Mouse (Mus musculus): ENCODE results near the gene Ceacam2. TPM values are rescaled to one million over a fixed set of nuclear protein-coding genes. Genes with fewer than 3 reads are reported as not detected.
"Not testable (repeated sequence)": the region's sequence is repeated elsewhere in the genome, so short reads cannot be mapped to it uniquely, and the experiment has no call there.

Gene Ceacam2
- total RNA-seq (2021) = under 1 TPM in 1 of 2 experiments, not detected in 1; 0.34 TPM

- intact Hi-C loops (cut with DNase I) = loop anchor here (5.0 kb wide), 1 partner anchor 62 kb away; the partner anchor contains the start of gene Ceacam1
These were observed at the start of gene Ceacam2 for GRCm38 (mm10) chr7:25539376-25539907. Gene Ceacam2, minus strand, starts transcription at chr7:25539857.

DNA sequence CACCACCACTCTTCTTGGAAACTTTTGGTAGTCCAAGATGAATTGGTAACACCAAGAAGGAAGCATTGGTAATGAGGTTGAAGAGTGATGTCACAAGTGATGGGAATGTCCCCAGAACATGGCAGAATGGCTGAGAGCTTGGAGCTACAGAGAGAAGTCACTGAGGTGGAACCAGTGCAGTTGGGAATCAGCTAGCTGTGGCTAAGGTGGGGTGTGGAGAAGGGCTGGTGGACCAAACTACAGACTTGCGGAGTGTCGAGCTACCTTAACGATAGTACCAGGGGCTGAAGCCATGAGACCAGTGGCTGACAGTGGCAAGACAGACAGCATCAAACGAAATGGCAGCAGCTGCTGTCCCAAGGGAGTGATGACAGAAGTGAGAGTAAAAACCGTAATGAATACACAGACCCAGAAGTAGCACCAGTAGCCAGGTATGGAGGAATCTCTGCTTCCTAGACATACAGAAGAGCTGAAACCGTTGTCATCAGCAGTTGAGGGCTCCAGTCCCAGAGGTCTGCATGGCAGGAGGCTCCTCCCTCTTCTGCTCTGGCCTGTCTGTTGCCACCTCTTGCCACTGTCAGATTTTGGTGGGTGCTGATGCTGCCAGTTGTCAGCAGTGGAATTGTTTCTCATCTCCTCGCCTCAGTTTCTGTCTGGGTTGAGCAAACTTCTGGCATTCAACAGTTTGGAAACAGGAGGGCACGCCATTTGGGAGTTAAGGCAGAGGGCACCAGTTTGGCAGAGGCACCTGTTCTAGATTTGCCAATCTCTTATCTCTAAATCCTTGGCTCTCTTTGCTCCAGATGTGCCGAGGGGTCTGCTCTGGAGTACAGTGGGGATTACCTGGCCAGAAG, 45.9 kb upstream of the Ceacam2 start:
- intact Hi-C loops (cut with DNase I) = no loop called here
- no peak for DNase-seq (ENCODE audit: extremely low spot score in 1 of 2, low spot score in 2 of 2)

More at GRCm38 (mm10) chr7:25539376-25539907, at the start of gene Ceacam2:
- not testable (repeated sequence) for DNase-seq (ENCODE audit: extremely low spot score in 1 of 2, low spot score in 2 of 2)

GRCm38 (mm10) chr7:25584651-25585050, 45.0 kb upstream of the Ceacam2 start:
- intact Hi-C loops (cut with DNase I) = no loop called here
- no peak for DNase-seq (ENCODE audit: extremely low spot score in 1 of 2, low spot score in 2 of 2)

DNA sequence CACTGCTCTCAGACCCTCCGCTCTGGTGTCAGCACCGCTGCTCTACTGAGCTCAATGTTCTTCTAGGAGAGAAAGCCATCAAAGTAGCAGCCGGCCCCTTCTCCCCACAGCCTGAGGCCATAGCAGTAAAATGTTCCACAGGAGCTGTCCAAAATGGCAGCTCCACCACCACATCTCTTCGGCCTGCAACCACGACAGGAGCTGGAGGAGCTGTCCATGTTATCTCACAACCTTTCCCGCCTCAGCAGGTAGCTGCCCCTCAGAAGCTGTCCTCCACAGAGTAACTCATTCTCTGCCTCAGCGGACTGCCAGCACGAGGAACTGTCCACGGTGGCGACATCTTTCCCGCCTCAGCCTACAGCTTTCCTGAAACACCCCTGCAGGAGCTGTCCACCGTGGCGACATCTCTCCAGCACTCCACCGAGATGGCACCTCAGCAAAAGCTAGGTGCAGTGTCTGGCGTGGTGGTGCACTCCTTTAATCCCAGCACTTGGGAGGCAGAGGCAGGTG, 42.7 kb upstream of the Ceacam2 start:
- intact Hi-C loops (cut with DNase I) = no loop called here
- no peak for DNase-seq (ENCODE audit: extremely low spot score in 1 of 2, low spot score in 2 of 2)

DNA sequence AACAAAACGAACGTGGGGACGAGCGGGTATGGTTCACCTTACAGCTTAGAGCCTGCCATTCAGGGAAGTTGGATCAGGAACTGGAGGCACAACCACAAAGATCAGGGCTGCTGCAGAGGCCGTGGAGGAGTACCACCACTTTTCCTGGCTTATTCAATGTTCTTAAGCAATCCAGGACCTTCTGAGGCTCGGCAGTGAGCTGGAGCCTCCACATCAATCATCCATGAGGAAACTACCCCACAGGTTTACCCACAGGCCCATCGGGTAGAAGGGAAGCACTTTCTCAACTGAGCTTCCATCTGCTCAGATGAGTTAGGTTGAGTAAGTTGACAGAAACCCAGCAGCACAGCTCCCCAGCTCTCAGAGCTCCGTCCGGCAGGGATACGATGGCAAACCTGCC, 39.8 kb upstream of the Ceacam2 start:
- intact Hi-C loops (cut with DNase I) = loop anchor here (10.0 kb wide), 1 partner anchor 745 kb away; no protein-coding TSS in a partner anchor

DNA sequence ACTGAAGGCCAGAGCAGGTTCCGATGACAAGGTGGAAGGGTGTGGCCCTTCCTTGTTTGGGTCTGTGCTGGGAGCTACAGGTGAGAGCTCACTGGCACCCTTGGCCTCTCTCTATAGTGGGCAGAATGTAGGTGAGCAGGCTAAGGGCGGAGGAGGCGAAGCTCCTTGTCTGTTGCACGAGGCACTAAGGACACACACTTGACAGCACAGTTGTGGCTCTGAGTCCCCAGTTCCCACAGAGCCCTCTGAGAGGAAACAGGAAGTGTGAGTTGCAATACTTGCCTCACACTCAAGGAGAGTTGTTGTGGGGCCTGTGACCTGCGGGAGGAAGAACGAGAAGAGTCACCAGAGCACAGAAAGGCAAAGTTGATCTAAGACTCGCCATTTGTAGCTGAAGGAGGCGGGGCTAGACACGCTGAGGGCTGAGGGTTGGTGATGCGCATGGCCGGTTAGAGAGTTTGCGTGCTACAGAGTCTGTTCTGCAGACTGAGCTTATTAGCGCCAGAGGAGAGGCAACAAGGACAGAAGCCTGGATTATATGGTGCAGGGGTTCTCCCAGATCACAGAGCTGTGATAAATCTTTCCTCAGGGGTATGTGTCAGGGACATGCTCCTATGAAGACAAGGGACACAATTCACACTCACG, 37.3 kb upstream of the Ceacam2 start:
- DNase-seq (ENCODE audit: extremely low spot score in 1 of 2, low spot score in 2 of 2) = not testable (repeated sequence)
- intact Hi-C loops (cut with DNase I) = loop anchor here (10.0 kb wide), 1 partner anchor 742 kb away; no protein-coding TSS in a partner anchor

More for the DNA sequence above, 39.8 kb upstream of the Ceacam2 start:
- no peak for DNase-seq (ENCODE audit: extremely low spot score in 1 of 2, low spot score in 2 of 2)

- DNase-seq (ENCODE audit: extremely low spot score in 1 of 2, low spot score in 2 of 2) = not testable (repeated sequence)
- intact Hi-C loops (cut with DNase I) = loop anchor here (10.0 kb wide), 1 partner anchor 742 kb away; no protein-coding TSS in a partner anchor
These were observed 36.7 kb upstream of the Ceacam2 start for GRCm38 (mm10) chr7:25576308-25576707.

- DNase-seq (ENCODE audit: extremely low spot score in 1 of 2, low spot score in 2 of 2) = no peak
- intact Hi-C loops (cut with DNase I) = loop anchor here (10.0 kb wide), 1 partner anchor 741 kb away; no protein-coding TSS in a partner anchor
These were observed 36.2 kb upstream of the Ceacam2 start for GRCm38 (mm10) chr7:25575870-25576269.

GRCm38 (mm10) chr7:25575105-25575504, 35.4 kb upstream of the Ceacam2 start:
- no peak for DNase-seq (ENCODE audit: extremely low spot score in 1 of 2, low spot score in 2 of 2)
- intact Hi-C loops (cut with DNase I) = loop anchor here (10.0 kb wide), 1 partner anchor 740 kb away; no protein-coding TSS in a partner anchor

- intact Hi-C loops (cut with DNase I) = loop anchor here (10.0 kb wide), 1 partner anchor 739 kb away; no protein-coding TSS in a partner anchor
- not testable (repeated sequence) for DNase-seq (ENCODE audit: extremely low spot score in 1 of 2, low spot score in 2 of 2)
These were observed 34.1 kb upstream of the Ceacam2 start for GRCm38 (mm10) chr7:25573806-25574205.

- no peak for DNase-seq (ENCODE audit: extremely low spot score in 1 of 2, low spot score in 2 of 2)
- intact Hi-C loops (cut with DNase I) = no loop called here
These were observed 29.1 kb upstream of the Ceacam2 start for GRCm38 (mm10) chr7:25568721-25569120.

- intact Hi-C loops (cut with DNase I); DNase-seq (ENCODE audit: extremely low spot score in 1 of 2, low spot score in 2 of 2): not testable (repeated sequence)
These were observed 1.8 kb upstream of the Ceacam2 start for GRCm38 (mm10) chr7:25541464-25541863.

GRCm38 (mm10) chr7:25539954-25540353, 297 bp upstream of the Ceacam2 start:
- DNase-seq (ENCODE audit: extremely low spot score in 1 of 2, low spot score in 2 of 2) = not testable (repeated sequence)
- intact Hi-C loops (cut with DNase I) = loop anchor here (5.0 kb wide), 1 partner anchor 63 kb away; the partner anchor contains the start of gene Ceacam1

DNA sequence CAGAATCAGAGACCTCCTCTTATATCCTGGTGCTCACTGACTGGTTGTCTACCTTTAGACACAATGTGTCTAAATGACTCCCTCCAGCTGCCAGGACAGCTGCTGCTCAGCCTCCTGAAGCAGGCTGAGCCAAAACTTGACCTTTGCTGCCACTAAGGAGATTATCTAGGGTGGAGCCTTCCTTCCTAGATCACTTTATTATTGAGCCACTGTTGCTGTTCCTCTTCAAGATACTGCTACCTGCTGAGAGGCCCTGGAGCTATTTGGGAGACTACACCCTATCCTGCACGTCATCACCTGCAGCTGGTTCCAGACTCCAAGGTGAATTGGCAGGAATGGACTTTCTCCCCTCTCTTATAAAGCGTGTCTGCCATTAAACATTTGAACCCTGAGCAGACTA, 8.8 kb downstream of the Ceacam2 start:
- intact Hi-C loops (cut with DNase I) = no loop called here
- DNase-seq (ENCODE audit: extremely low spot score in 1 of 2, low spot score in 2 of 2) = no peak

DNA sequence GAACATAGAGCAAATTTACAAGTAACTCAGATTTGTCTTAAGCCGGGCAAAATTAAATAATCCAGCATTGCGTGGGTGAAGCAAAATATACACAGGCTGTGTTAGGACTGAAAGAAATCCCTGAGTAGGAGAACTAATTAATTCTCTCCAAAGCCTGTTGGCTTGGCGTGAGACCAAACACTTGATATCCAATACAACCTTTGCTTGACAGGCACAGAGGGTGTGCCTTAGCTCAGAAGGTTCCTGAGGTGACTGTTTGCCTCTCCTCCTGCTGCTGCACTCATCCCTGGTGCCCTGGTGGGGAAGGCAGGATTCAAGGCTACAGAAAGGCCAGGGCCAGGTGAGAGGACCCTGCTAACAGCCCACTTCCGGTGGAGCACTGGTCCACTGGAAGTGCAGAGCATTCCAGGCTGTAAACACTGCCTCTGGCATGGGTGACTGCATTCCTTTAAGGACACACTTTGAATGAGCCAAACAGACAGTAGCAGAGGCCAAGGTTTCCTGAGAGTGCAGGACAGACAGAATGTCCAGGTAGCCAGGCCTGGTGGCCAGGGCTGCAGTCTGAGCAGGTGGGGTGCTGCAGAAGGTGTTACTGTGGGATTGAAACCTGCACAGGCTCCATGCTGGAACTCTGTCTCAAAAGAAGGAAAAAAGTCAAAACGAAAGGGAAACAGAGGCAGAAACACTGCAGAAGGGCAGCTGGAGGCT, 23.4 kb downstream of the Ceacam2 start:
- intact Hi-C loops (cut with DNase I); DNase-seq (ENCODE audit: extremely low spot score in 1 of 2, low spot score in 2 of 2): not testable (repeated sequence)

- intact Hi-C loops (cut with DNase I); DNase-seq (ENCODE audit: extremely low spot score in 1 of 2, low spot score in 2 of 2): not testable (repeated sequence)
These were observed 24.0 kb downstream of the Ceacam2 start for GRCm38 (mm10) chr7:25515667-25516066.

GRCm38 (mm10) chr7:25509925-25510324, 29.7 kb downstream of the Ceacam2 start:
- no peak for DNase-seq (ENCODE audit: extremely low spot score in 1 of 2, low spot score in 2 of 2)
- intact Hi-C loops (cut with DNase I) = no loop called here

DNA sequence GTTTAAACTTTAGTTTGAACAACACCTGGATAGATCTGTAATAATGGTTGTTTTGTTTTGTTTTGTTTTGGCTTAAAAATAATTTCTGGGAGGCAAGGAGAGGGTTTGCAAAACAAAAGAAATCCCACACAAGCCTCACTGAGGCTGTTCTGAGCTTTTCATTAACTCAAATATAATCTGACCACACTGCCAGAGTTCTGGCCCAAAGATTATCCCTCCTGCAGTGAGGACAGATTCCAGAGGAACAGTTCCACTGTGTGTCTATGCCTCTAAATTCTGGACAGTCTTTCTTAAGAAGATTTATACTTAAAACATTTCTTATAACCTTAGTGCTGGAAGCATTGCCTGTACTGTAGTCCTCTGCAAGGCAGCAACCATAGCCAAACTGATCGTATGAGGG, 45.0 kb downstream of the Ceacam2 start:
- DNase-seq (ENCODE audit: extremely low spot score in 1 of 2, low spot score in 2 of 2) = no peak
- intact Hi-C loops (cut with DNase I) = no loop called here

All from left cerebral cortex, postnatal 10 days (tissue).